In the genomic region with DNA sequence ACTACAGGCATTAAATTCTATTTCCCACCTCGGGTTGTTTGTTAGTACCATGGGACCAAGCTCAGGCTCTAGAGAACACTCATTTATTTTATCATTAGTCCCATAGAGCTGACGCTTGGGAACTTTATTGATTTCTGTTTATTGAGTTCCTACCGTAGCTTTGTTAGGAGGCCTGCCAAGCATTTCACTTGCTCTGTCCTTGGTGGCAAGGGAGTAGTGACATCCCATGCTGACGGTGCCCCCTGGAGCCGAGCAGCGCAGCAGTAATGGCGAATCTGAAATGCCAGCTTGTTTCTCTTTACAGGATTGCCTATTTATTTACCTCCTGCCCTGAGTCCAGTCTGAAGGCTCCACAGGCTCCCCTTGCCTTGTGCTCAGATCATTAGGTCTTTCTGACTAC, we compare ENCODE assay signal across 32 mouse cellular contexts.
A peak's percentile ranks its signal among the peaks of the same experiment; 100 is the strongest.
DNase-seq lines count a peak whose midpoint lies in the region; ATAC-seq and TF ChIP-seq lines count a peak whose summit lies in the region.
"Had no signal": no experiment of that assay in that cellular context is flagged by ENCODE, and none has a peak within 500 bp of the region (broad histone marks: within the 10 kb centered on the region; RNA-seq: fewer than 3 reads in every experiment).

No protein-coding gene starts in this region.

- H3K4me3 ChIP-seq in layer of hippocampus, adult 2 months: no peak overlapping the region
- no peak overlapping the region for H3K4me3 ChIP-seq in liver, embryonic 12.5 days
- no peak overlapping the region for H3K4me3 ChIP-seq in liver, postnatal 0 days (ENCODE audit: low read depth, low read length)
- no peak overlapping the region for H3K4me3 ChIP-seq in hindbrain, embryonic 13.5 days
- H3K4me3 ChIP-seq: forebrain, embryonic 13.5 days; heart, adult 2 months; heart, embryonic 13.5 days; hindbrain, embryonic 15.5 days; kidney, embryonic 15.5 days; limb, embryonic 10.5 days; limb, embryonic 15.5 days; neural tube, embryonic 12.5 days had no signal

- no peak for ATAC-seq in liver, embryonic 12.5 days
- no peak for ATAC-seq in liver, postnatal 0 days
- ATAC-seq in hindbrain, embryonic 13.5 days (ENCODE audit: low FRiP score): no peak
- ATAC-seq: activated CD4-positive, CD25-positive, alpha-beta regulatory T cell, adult 4 months; CD4-positive, CD25-positive, alpha-beta regulatory T cell, adult 4 months; forebrain, embryonic 13.5 days; inflammation-experienced regulatory T-cells, adult 6 months; midbrain, embryonic 16.5 days had no signal

- TF ChIP-seq CTCF in layer of hippocampus, adult 2 months (conservative IDR thresholded peaks at IDR 0.05): no peak
- no peak; the same call in 1 of the 2 replicates for TF ChIP-seq CTCF in liver, postnatal 0 days (IDR thresholded peaks at IDR 0.05; ENCODE audit: low read depth)

- 0 out of 2 replicates have a peak overlapping the region, but pooled peaks have one; percentile 47 for H3K9ac ChIP-seq in liver, embryonic 12.5 days
- H3K9ac ChIP-seq in liver, postnatal 0 days (replicated peaks): peak overlapping the region; percentile 33; the same call in 1 of the 2 replicates
- H3K9ac ChIP-seq in hindbrain, embryonic 13.5 days: no peak overlapping the region
- H3K9ac ChIP-seq: forebrain, embryonic 13.5 days; heart, embryonic 13.5 days; hindbrain, embryonic 15.5 days; kidney, embryonic 15.5 days; limb, embryonic 15.5 days; neural tube, embryonic 12.5 days had no signal

- 82% methylated on average over 7 of the region's 7 CpGs for WGBS in liver, embryonic 12.5 days (ENCODE audit: insufficient replicate concordance)
- WGBS in liver, postnatal 0 days (ENCODE audit: insufficient replicate concordance): 76% methylated on average over 7 of the region's 7 CpGs
- WGBS in hindbrain, embryonic 13.5 days: 74% methylated on average over 7 of the region's 7 CpGs

- no peaks in the 10 kb centered on the region for H3K9me3 ChIP-seq in liver, embryonic 12.5 days (replicated peaks)
- no peaks in the 10 kb centered on the region for H3K9me3 ChIP-seq in liver, postnatal 0 days (ENCODE audit: low read length)
- no peaks in the 10 kb centered on the region for H3K9me3 ChIP-seq in hindbrain, embryonic 13.5 days
- H3K9me3 ChIP-seq: forebrain, embryonic 13.5 days; heart, embryonic 13.5 days; hindbrain, embryonic 15.5 days; kidney, embryonic 15.5 days; limb, embryonic 10.5 days; limb, embryonic 15.5 days; neural tube, embryonic 12.5 days had no signal

- intact Hi-C loops in left cerebral cortex, postnatal 25 days (cut with DNase I): no loop called here

- no peaks in the 10 kb centered on the region for H3K36me3 ChIP-seq in liver, embryonic 12.5 days
- no peaks in the 10 kb centered on the region for H3K36me3 ChIP-seq in liver, postnatal 0 days (replicated peaks; ENCODE audit: insufficient read depth, low read length)
- no peaks in the 10 kb centered on the region for H3K36me3 ChIP-seq in hindbrain, embryonic 13.5 days
- H3K36me3 ChIP-seq: heart, embryonic 13.5 days; hindbrain, embryonic 15.5 days; kidney, embryonic 15.5 days; limb, embryonic 10.5 days; limb, embryonic 15.5 days; neural tube, embryonic 12.5 days had no signal

- peak overlapping the region; percentile 37; the same call in 1 of the 2 replicates for H3K4me2 ChIP-seq in liver, embryonic 12.5 days
- H3K4me2 ChIP-seq in liver, postnatal 0 days (ENCODE audit: low read depth, low read length): no peak overlapping the region
- no peak overlapping the region for H3K4me2 ChIP-seq in hindbrain, embryonic 13.5 days
- H3K4me2 ChIP-seq: forebrain, embryonic 13.5 days; heart, embryonic 13.5 days; hindbrain, embryonic 15.5 days; kidney, embryonic 15.5 days; limb, embryonic 15.5 days; midbrain, embryonic 11.5 days; neural tube, embryonic 12.5 days had no signal

- peaks cover 72% of the 10 kb centered on the region for H3K4me1 ChIP-seq in liver, embryonic 12.5 days
- H3K4me1 ChIP-seq in liver, postnatal 0 days (ENCODE audit: insufficient read depth): peaks cover 33% of the 10 kb centered on the region
- H3K4me1 ChIP-seq in hindbrain, embryonic 13.5 days (replicated peaks): peaks cover 13% of the 10 kb centered on the region

- H3K27me3 ChIP-seq in liver, embryonic 12.5 days (replicated peaks): no peaks in the 10 kb centered on the region
- H3K27me3 ChIP-seq in liver, postnatal 0 days (ENCODE audit: insufficient read depth, low read length): no peaks in the 10 kb centered on the region
- no peaks in the 10 kb centered on the region for H3K27me3 ChIP-seq in hindbrain, embryonic 13.5 days
- H3K27me3 ChIP-seq: forebrain, embryonic 13.5 days; heart, embryonic 13.5 days; hindbrain, embryonic 15.5 days; kidney, embryonic 15.5 days; limb, embryonic 15.5 days; neural tube, embryonic 12.5 days had no signal

- peak; percentile 44 for DNase-seq in adrenal gland, postnatal 25 days
- no peak for DNase-seq in adrenal gland, postnatal 4 days (ENCODE audit: low spot score in 2 of 2)
- no peak for DNase-seq in layer of hippocampus, adult 2 months (ENCODE audit: low spot score in 2 of 2)
- DNase-seq in layer of hippocampus, adult 9-10 months (ENCODE audit: low spot score): no peak
- DNase-seq in liver, postnatal 0 days: no peak
- DNase-seq in left cerebral cortex, postnatal 25 days (ENCODE audit: low spot score in 2 of 2): no peak
- DNase-seq: cerebellum, adult 11-12 months; cerebellum, adult 9-11 months; gastrocnemius, postnatal 36 days; heart, adult 2 months; kidney, adult 11 months; kidney, postnatal 25 days; layer of hippocampus, postnatal 36 days; lung, postnatal 36 days; right cerebral cortex, adult 18-20 months; thymus, adult 18-20 months; thymus, postnatal 36 days had no signal

- TF ChIP-seq EP300 in liver, postnatal 0 days (IDR thresholded peaks at IDR 0.05; ENCODE audit: low read depth): no peak

- 0 out of 2 replicates have a peak overlapping the region, but pooled peaks have one; percentile 18 for H3K27ac ChIP-seq in layer of hippocampus, adult 2 months
- peak overlapping the region; percentile 92 for H3K27ac ChIP-seq in liver, embryonic 12.5 days
- peak overlapping the region; percentile 49 for H3K27ac ChIP-seq in liver, postnatal 0 days (ENCODE audit: low read depth)
- H3K27ac ChIP-seq in hindbrain, embryonic 13.5 days: no peak overlapping the region
- H3K27ac ChIP-seq: forebrain, embryonic 13.5 days; heart, adult 2 months; hindbrain, embryonic 15.5 days; limb, embryonic 10.5 days; limb, embryonic 15.5 days; neural tube, embryonic 12.5 days; stomach, postnatal 0 days had no signal
